8 mouse cellular contexts compared by ENCODE assay signal in the genomic region with DNA sequence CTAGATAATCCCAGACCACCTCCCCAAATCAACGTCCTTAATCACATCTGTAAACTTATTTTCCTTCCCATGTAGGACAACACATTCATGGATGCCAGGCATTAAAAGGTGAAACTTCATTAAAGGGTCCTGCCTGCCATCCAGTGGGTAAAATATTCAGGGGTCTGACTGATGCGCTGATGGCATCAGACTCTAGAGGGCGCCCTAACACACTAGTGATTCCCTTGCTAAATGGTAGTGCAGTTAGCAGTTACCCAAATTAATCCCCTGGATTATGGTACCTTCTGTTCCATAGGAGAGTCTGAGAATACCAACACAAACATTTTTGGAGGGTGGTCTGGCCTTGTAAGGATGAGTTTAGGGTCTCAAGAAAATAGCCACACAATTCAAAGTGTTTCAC.
DNase-seq lines count a peak whose midpoint lies in the region; ATAC-seq and TF ChIP-seq lines count a peak whose summit lies in the region.

No protein-coding gene starts in this region.

- no peaks in the 10 kb centered on the region for H3K36me3 ChIP-seq in heart, adult 2 months (ENCODE audit: control insufficient read depth, insufficient read depth, low read length)
- H3K36me3 ChIP-seq in thymus, adult 2 months (ENCODE audit: control insufficient read depth, insufficient read depth, low read length), result no peaks in the 10 kb centered on the region
- H3K36me3 ChIP-seq in kidney, postnatal 0 days (ENCODE audit: insufficient read depth, low read length), result no peaks in the 10 kb centered on the region

- WGBS in heart, adult 2 months, result 4% methylated on average over 3 of the region's 3 CpGs
- 10% methylated on average over 3 of the region's 3 CpGs for WGBS in thymus, adult 2 months
- 5% methylated on average over 3 of the region's 3 CpGs for WGBS in kidney, postnatal 0 days

- H3K27me3 ChIP-seq in heart, adult 2 months (ENCODE audit: control insufficient read depth, insufficient read depth, low read length), result no peaks in the 10 kb centered on the region
- no peaks in the 10 kb centered on the region for H3K27me3 ChIP-seq in thymus, adult 2 months (ENCODE audit: control insufficient read depth, insufficient read depth, low read length)
- H3K27me3 ChIP-seq in kidney, postnatal 0 days (ENCODE audit: insufficient read depth, low read length), result no peaks in the 10 kb centered on the region

- H3K79me2 ChIP-seq in heart, adult 2 months (replicated peaks; ENCODE audit: control insufficient read depth, insufficient read depth, low read length), result no peaks in the 10 kb centered on the region

- no peaks in the 10 kb centered on the region for H3K9me3 ChIP-seq in kidney, postnatal 0 days (replicated peaks; ENCODE audit: low read length)

- no peak for ATAC-seq in kidney, postnatal 0 days (replicated peaks; ENCODE audit: low FRiP score, low read depth)
- ATAC-seq in megakaryocyte-erythroid progenitor cell, adult 5-6 weeks (replicated peaks; ENCODE audit: low FRiP score, low TSS enrichment, poor library complexity, severe bottlenecking), result peak; percentile 75

- H3K4me1 ChIP-seq in heart, adult 2 months (ENCODE audit: control insufficient read depth, insufficient read depth, low read length), result no peaks in the 10 kb centered on the region
- no peaks in the 10 kb centered on the region for H3K4me1 ChIP-seq in thymus, adult 2 months (replicated peaks; ENCODE audit: control insufficient read depth, insufficient read depth, low read length)
- no peaks in the 10 kb centered on the region for H3K4me1 ChIP-seq in kidney, postnatal 0 days (replicated peaks; ENCODE audit: insufficient read depth, low read length)

- no peak for TF ChIP-seq EP300 in heart, adult 2 months (IDR thresholded peaks at IDR 0.05; ENCODE audit: insufficient read depth, low read depth, low read length)

- DNase-seq in heart, adult 2 months, result no peak
- DNase-seq in heart, postnatal 25 days (ENCODE audit: low spot score), result no peak
- peak; percentile 2 for DNase-seq in thymus, adult 2 months
- DNase-seq in thymus, postnatal 25 days, result no peak
- DNase-seq in cerebellum, postnatal 36 days, result peak; percentile 37 to 55
- DNase-seq in kidney, postnatal 0 days (ENCODE audit: low spot score), result peak; percentile 29
- DNase-seq in spleen, postnatal 36 days (ENCODE audit: low spot score in 2 of 2), result no peak

- no peak for TF ChIP-seq POLR2A in heart, adult 2 months (IDR thresholded peaks at IDR 0.05; ENCODE audit: insufficient read depth, low read depth, low read length)
- TF ChIP-seq POLR2A in thymus, adult 2 months (IDR thresholded peaks at IDR 0.05; ENCODE audit: control insufficient read depth, extremely low read depth, insufficient read depth, low read length, poor library complexity), result no peak

- H3K4me2 ChIP-seq in kidney, postnatal 0 days (ENCODE audit: low read length), result no peak overlapping the region

- no peak overlapping the region for H3K27ac ChIP-seq in heart, adult 2 months
- no peak overlapping the region for H3K27ac ChIP-seq in thymus, adult 2 months (ENCODE audit: control insufficient read depth, insufficient read depth, low read length)
- no peak overlapping the region for H3K27ac ChIP-seq in kidney, postnatal 0 days

- intact Hi-C loops in heart, adult 2 months (cut with DNase I), result loop anchor here (1.0 kb wide), 1 partner anchor 261 kb away; no protein-coding TSS in a partner anchor
- intact Hi-C loops in heart, postnatal 25 days (cut with DNase I), result loop anchor here (5.0 kb wide), 1 partner anchor 261 kb away; no protein-coding TSS in a partner anchor

- H3K9ac ChIP-seq in heart, adult 2 months (ENCODE audit: low read depth, low read length), result no peak overlapping the region
- no peak overlapping the region for H3K9ac ChIP-seq in kidney, postnatal 0 days (ENCODE audit: low read depth, low read length)

- no peak overlapping the region for H3K4me3 ChIP-seq in heart, adult 2 months
- no peak overlapping the region for H3K4me3 ChIP-seq in thymus, adult 2 months (ENCODE audit: control insufficient read depth, insufficient read depth, low read length)
- H3K4me3 ChIP-seq in kidney, postnatal 0 days (replicated peaks; ENCODE audit: low read depth, low read length), result no peak overlapping the region

- peak; percentile 71 for TF ChIP-seq CTCF in heart, adult 2 months (IDR thresholded peaks at IDR 0.05)
- no peak for TF ChIP-seq CTCF in thymus, adult 2 months (IDR thresholded peaks at IDR 0.05; ENCODE audit: borderline replicate concordance, control insufficient read depth, extremely low read depth, insufficient read depth, low read length, poor library complexity)
- TF ChIP-seq CTCF in kidney, postnatal 0 days (IDR thresholded peaks at IDR 0.05; ENCODE audit: low read depth), result peak; percentile 74

Comparison
In these comparisons a context has a peak if more than half of its experiments do, and no peak if none do; other contexts are left out.
1. DNase-seq: peak in thymus, adult 2 months (single experiment), cerebellum, postnatal 36 days (2 of 2) and kidney, postnatal 0 days (single experiment); none in heart, adult 2 months (0 of 2), heart, postnatal 25 days (single experiment), thymus, postnatal 25 days (single experiment) and spleen, postnatal 36 days (0 of 2).